Mouse (Mus musculus) ES-Bruce4 (cell line): ENCODE results near the gene Mgat5. TPM values are rescaled to one million over a fixed set of nuclear protein-coding genes. Genes with fewer than 3 reads are reported as not detected.

Experiments used
- H3K27ac ChIP-seq: 2 replicates; pipeline ENCODE4 v1.5.1; 2012; ENCODE audit warnings: low read length, inconsistent platforms; ENCODE audit not compliant: insufficient read depth
- H3K27me3 ChIP-seq: 2 replicates; pipeline ENCODE4 v1.6.1; 2012; ENCODE audit warnings: mild to moderate bottlenecking, low read length, inconsistent platforms; ENCODE audit not compliant: control insufficient read depth, poor library complexity, insufficient read depth, severe bottlenecking
- H3K36me3 ChIP-seq: 2 replicates; pipeline ENCODE4 v1.6.1; 2012; ENCODE audit warnings: inconsistent platforms, mild to moderate bottlenecking, low read length, moderate library complexity; ENCODE audit not compliant: control insufficient read depth, poor library complexity, insufficient read depth, severe bottlenecking
- H3K4me1 ChIP-seq: one replicate; pipeline ENCODE4 v1.8.1; 2011; ENCODE audit warnings: low read length; ENCODE audit not compliant: control insufficient read depth, insufficient read depth
- H3K4me3 ChIP-seq: 2 replicates; pipeline ENCODE4 v1.5.1; 2011; ENCODE audit warnings: low read depth, mild to moderate bottlenecking, low read length
- H3K9ac ChIP-seq: 2 replicates; pipeline ENCODE4 v1.6.1; 2012; ENCODE audit warnings: low read depth, mild to moderate bottlenecking, inconsistent platforms; ENCODE audit not compliant: poor library complexity, severe bottlenecking
- H3K9me3 ChIP-seq: replicated peaks from 2 replicates; pipeline ENCODE4 v1.6.1; 2012; ENCODE audit warnings: mild to moderate bottlenecking, low read length, inconsistent platforms; ENCODE audit not compliant: control insufficient read depth, poor library complexity, insufficient read depth, severe bottlenecking
- CTCF ChIP-seq: IDR thresholded peaks from one replicate; pipeline ENCODE4 v1.8.1; 2011; ENCODE audit warnings: low read depth, low read length
- EP300 ChIP-seq: IDR thresholded peaks from 2 replicates; pipeline ENCODE4 v1.6.1; 2011; ENCODE audit warnings: low read depth, low read length; ENCODE audit not compliant: insufficient read depth
- POLR2A ChIP-seq: IDR thresholded peaks from one replicate; pipeline ENCODE4 v1.8.1; 2011; ENCODE audit warnings: low read length; ENCODE audit not compliant: insufficient read depth
- polyA plus RNA-seq: library from polyadenylated mRNA; stranded (reverse); fragments of >200 nt; gene quantifications from 2 replicates; pipeline ENCODE4 v1.2.4, GENCODE M21; 2011; ENCODE audit warnings: low read depth; ENCODE audit not compliant: missing spikeins, insufficient read depth, insufficient read length

Mgat5 gene
- polyA plus RNA-seq, 1 experiment, result 9.9 TPM

GRCm38 (mm10) chr1:127530849-127531580 lies 326.2 kb downstream of the Mgat5 start:
- Histone ChIP-seq H3K36me3 (no peaks in the 10 kb centered on the region), H3K27ac (no peak overlapping the region), H3K4me1 (no peaks in the 10 kb centered on the region), H3K9ac (no peak overlapping the region), H3K9me3 (no peaks in the 10 kb centered on the region), H3K4me3 (no peak overlapping the region), H3K27me3 (no peaks in the 10 kb centered on the region; the same call in 1 of the 2 replicates)
- TF ChIP-seq EP300 (no peak), CTCF (no peak), POLR2A (no peak)

DNA sequence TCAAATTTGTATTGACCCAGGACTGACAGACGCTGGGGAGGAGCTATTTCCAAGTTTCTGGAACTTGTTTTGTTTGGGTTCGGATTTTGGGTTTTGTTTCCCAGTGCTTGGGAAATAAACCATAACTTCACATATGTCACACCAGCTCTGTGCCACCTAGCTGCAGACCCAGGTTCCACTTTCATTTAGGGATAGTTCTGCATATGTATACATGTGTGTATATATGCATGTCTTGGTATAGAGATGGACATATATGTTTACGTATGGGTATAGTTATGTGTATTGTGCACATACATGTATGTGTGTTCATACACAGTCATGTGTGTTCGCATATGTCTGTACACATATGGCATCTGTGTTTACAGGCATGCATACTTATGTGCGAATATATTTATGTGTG lies 326.9 kb downstream of the Mgat5 start:
- Histone ChIP-seq H3K4me1 (no peaks in the 10 kb centered on the region), H3K27me3 (no peaks in the 10 kb centered on the region; the same call in 1 of the 2 replicates), H3K9me3 (no peaks in the 10 kb centered on the region)

GRCm38 (mm10) chr1:127536448-127536847 lies 331.6 kb downstream of the Mgat5 start:
- no peaks in the 10 kb centered on the region for H3K4me1 ChIP-seq
- H3K36me3 ChIP-seq, result no peaks in the 10 kb centered on the region
- TF ChIP-seq POLR2A (no peak), EP300 (no peak), CTCF (no peak)
- H3K27ac ChIP-seq, result no peak overlapping the region
- H3K9me3 ChIP-seq, result no peaks in the 10 kb centered on the region
- H3K9ac ChIP-seq, result no peak overlapping the region
- no peak overlapping the region for H3K4me3 ChIP-seq
- H3K27me3 ChIP-seq, result no peaks in the 10 kb centered on the region

More for the DNA sequence above, 326.9 kb downstream of the Mgat5 start:
- TF ChIP-seq POLR2A (no peak), CTCF (no peak), EP300 (no peak)
- Histone ChIP-seq H3K27ac (no peak overlapping the region), H3K9ac (no peak overlapping the region), H3K4me3 (no peak overlapping the region), H3K36me3 (no peaks in the 10 kb centered on the region)

DNA sequence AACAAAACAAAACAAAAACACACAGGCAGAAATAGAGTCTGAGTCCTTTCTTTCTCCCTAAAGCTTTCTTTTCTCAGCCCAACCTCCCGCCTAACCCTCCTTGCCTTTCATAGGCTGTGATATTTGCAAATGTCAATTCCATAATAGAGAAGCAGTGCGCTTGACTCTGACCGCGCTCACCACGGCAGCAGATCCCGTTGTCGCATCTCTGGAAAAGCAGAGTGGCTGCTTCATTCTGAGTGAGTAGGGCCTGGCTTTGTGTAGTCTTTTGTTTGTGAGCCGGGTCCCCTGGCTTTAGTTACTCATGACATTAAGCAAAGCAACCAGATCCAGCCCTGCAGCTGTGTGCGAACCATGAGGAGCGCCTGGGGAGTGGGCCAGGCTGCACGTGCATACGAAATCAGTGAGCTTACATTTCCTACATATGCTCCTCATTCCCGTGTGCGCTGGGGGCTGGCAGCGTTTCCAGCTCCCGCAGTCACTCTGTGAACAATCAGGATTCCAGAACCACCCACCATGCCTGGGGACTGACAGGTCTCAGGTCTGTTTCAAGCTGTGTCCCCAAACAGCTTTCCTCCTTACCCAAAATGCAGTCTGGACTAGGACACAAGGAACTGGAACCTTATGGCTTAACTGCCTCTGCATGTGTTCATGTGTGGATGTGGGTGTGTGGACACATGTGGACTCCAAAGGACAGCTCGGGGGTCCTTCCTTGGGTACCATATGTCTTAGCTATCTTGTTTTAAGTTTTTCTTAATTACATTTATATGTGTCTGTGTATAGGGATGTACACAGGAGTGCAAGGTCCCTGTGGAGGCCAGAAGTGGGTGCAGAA lies 332.6 kb downstream of the Mgat5 start:
- no peaks in the 10 kb centered on the region for H3K27me3 ChIP-seq
- H3K4me1 ChIP-seq, result no peaks in the 10 kb centered on the region
- no peaks in the 10 kb centered on the region for H3K9me3 ChIP-seq
- H3K27ac ChIP-seq, result no peak overlapping the region
- TF ChIP-seq POLR2A, result no peak
- TF ChIP-seq CTCF, result no peak
- no peak for TF ChIP-seq EP300
- H3K4me3 ChIP-seq, result no peak overlapping the region
- no peaks in the 10 kb centered on the region for H3K36me3 ChIP-seq
- no peak overlapping the region for H3K9ac ChIP-seq
